Mouse (Mus musculus): ENCODE results near the gene Pakap.

- TF ChIP-seq POLR2A (IDR thresholded peaks at IDR 0.05; ENCODE audit: extremely low read depth, insufficient read depth, low read length) (no peak), CTCF (IDR thresholded peaks at IDR 0.05; ENCODE audit: low read depth, low read length) (no peak)
Observed at GRCm38 (mm10) chr4:57690805-57691204, 122.8 kb downstream of the Pakap start.

All from liver, adult 2 months (tissue).